Mouse (Mus musculus): ENCODE results near the gene Trim80.

- TF ChIP-seq RAD21 (IDR thresholded peaks at IDR 0.05; ENCODE audit: low read depth, low read length) (no peak), SIN3A (IDR thresholded peaks at IDR 0.05; ENCODE audit: low read length) (no peak), CTCF (IDR thresholded peaks at IDR 0.05 in 2 of 3, conservative IDR thresholded peaks at IDR 0.05 in 1 of 3; ENCODE audit: control insufficient read depth in 1 of 3, insufficient read depth in 1 of 3, low read depth in 2 of 3, low read length in 3 of 3, poor library complexity in 1 of 3, severe bottlenecking in 1 of 3) (no peak), NRF1 (IDR thresholded peaks at IDR 0.05; ENCODE audit: insufficient read depth, low read depth, low read length, poor library complexity, severe bottlenecking) (no peak), ZC3H11A (IDR thresholded peaks at IDR 0.05; ENCODE audit: low read depth, low read length) (no peak), SMC3 (IDR thresholded peaks at IDR 0.05; ENCODE audit: low read depth, low read length) (no peak), POLR2A (IDR thresholded peaks at IDR 0.05; ENCODE audit: control insufficient read depth in 1 of 2, insufficient read depth in 1 of 2, low read depth in 1 of 2, low read length in 2 of 2, poor library complexity in 1 of 2) (no peak), POLR2AphosphoS2 (IDR thresholded peaks at IDR 0.05; ENCODE audit: low read length) (no peak), MAFK (IDR thresholded peaks at IDR 0.05; ENCODE audit: borderline replicate concordance, low read depth, low read length) (no peak)
These were observed 14.7 kb upstream of the Trim80 start for GRCm38 (mm10) chr11:115425671-115426070.
